Mouse (Mus musculus): ENCODE results near the gene Col23a1.

DNA sequence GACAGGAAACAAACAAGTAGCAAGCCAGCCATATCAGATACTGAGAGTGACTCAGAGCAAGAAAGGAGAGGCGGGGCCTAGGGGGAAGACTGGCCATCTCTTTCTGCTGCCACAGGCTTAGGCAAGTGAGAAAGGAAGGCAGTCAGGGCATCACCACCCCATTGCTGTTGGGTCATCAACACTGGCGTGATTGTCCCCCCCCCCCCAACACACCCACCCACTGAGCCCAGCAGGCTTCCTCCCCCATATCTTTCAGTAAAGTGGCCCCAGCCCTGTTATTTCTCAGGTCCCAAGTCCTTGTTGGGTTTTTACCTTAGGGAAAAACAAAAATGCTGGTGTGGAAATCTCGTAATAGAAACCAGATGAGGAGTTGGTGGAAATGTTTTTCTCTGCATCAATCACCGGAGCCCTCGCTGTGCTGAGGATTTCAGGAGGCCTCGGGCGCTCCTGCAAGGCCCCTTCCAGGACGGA, 195.4 kb downstream of the Col23a1 start:
- TF ChIP-seq CTCF (IDR thresholded peaks at IDR 0.05) (no peak), EP300 (IDR thresholded peaks at IDR 0.05; ENCODE audit: insufficient read depth, low read depth, low read length) (no peak)

All from heart, adult 2 months (tissue).